Mouse (Mus musculus) midbrain, embryonic 11.5 days (tissue): ENCODE data around the gene Gdnf. TPM values are rescaled to one million over a fixed set of nuclear protein-coding genes. Genes with fewer than 3 reads are reported as not detected.

Source experiments
- ATAC-seq: fragments of 200-750 bp; cut with Nextera tagmentation; 2 replicates; pipeline ENCODE4 v1.8.0; 2017; ENCODE audit warnings: moderate TSS enrichment, moderate library complexity; ENCODE audit not compliant: low FRiP score
- DNase-seq: peaks from one replicate; pipeline ENCODE4 v3.0.0; 2015; ENCODE audit warnings: low spot score; ENCODE audit errors: missing footprints
- H3K27ac ChIP-seq: fragments of 300-500 bp; sonication (generic); 2 replicates; pipeline ENCODE4 v1.5.1; 2014; ENCODE audit warnings: low read depth, low read length
- H3K27me3 ChIP-seq: fragments of 300-500 bp; sonication (generic); 2 replicates; pipeline ENCODE4 v1.6.1; 2014; ENCODE audit warnings: mild to moderate bottlenecking, low read length, moderate library complexity, mixed read lengths; ENCODE audit not compliant: control insufficient read depth, insufficient read depth
- H3K36me3 ChIP-seq: fragments of 300-500 bp; sonication (generic); 2 replicates; pipeline ENCODE4 v1.6.1; 2014; ENCODE audit warnings: mild to moderate bottlenecking, low read length, moderate library complexity, mixed read lengths; ENCODE audit not compliant: control insufficient read depth, insufficient read depth
- H3K4me1 ChIP-seq: fragments of 300-500 bp; sonication (generic); 2 replicates; pipeline ENCODE4 v1.6.1; 2014; ENCODE audit warnings: low read length; ENCODE audit not compliant: control insufficient read depth, insufficient read depth
- H3K4me2 ChIP-seq: fragments of 300-500 bp; sonication (generic); 2 replicates; pipeline ENCODE4 v1.6.1; 2014; ENCODE audit warnings: mild to moderate bottlenecking, moderate library complexity
- H3K4me3 ChIP-seq: fragments of 300-500 bp; sonication (generic); 2 replicates; pipeline ENCODE4 v1.5.1; 2014; ENCODE audit warnings: low read depth, low read length
- H3K9ac ChIP-seq: fragments of 300-500 bp; sonication (generic); 2 replicates; pipeline ENCODE4 v1.6.1; 2014; ENCODE audit warnings: low read length
- H3K9me3 ChIP-seq: fragments of 300-500 bp; sonication (generic); 2 replicates; pipeline ENCODE4 v1.6.1; 2016; ENCODE audit warnings: low read length; ENCODE audit not compliant: control insufficient read depth
- WGBS: fragments of 180-500 bp; shearing (Covaris S2); extraction: QIAGEN DNeasy Blood & Tissue Kit; methylation state at CpG from one replicate; pipeline ENCODE4 v1.1.7; 2014; 5-methylcytosine and 5-hydroxymethylcytosine counted together
- polyA plus RNA-seq: library from polyadenylated mRNA; unstranded; fragments of >200 nt; fragmentation: Nextera tagmentation; extraction: Ambion mirVana; gene quantifications from 2 replicates; pipeline ENCODE4 v1.2.1, GENCODE M21; 2014

Gene Gdnf
- polyA plus RNA-seq, 1 experiment from 2014 or later: 0.46 TPM

GRCm38 (mm10) chr15:7841664-7842063 is 31.0 kb downstream of the Gdnf start:
- H3K9ac ChIP-seq: no peak overlapping the region
- DNase-seq (no peak), ATAC-seq (no peak)
- no peaks in the 10 kb centered on the region for H3K36me3 ChIP-seq
- 91% methylated on average over 1 of the region's 1 CpGs for WGBS
- H3K4me1 ChIP-seq: no peaks in the 10 kb centered on the region
- H3K27me3 ChIP-seq: no peaks in the 10 kb centered on the region
- no peak overlapping the region for H3K4me3 ChIP-seq
- no peaks in the 10 kb centered on the region for H3K9me3 ChIP-seq
- no peak overlapping the region for H3K4me2 ChIP-seq
- H3K27ac ChIP-seq: no peak overlapping the region

- Histone ChIP-seq H3K36me3 (no peaks in the 10 kb centered on the region), H3K4me2 (no peak overlapping the region), H3K27me3 (no peaks in the 10 kb centered on the region), H3K27ac (no peak overlapping the region), H3K4me3 (no peak overlapping the region), H3K9ac (no peak overlapping the region), H3K9me3 (no peaks in the 10 kb centered on the region), H3K4me1 (no peaks in the 10 kb centered on the region)
- DNase-seq (no peak), ATAC-seq (no peak)
- WGBS: 87% methylated on average over 4 of the region's 4 CpGs
Observed at GRCm38 (mm10) chr15:7842398-7842797, 31.8 kb downstream of the Gdnf start.

- Histone ChIP-seq H3K36me3 (no peaks in the 10 kb centered on the region), H3K9ac (no peak overlapping the region), H3K27me3 (no peaks in the 10 kb centered on the region), H3K4me2 (no peak overlapping the region), H3K4me3 (no peak overlapping the region), H3K27ac (no peak overlapping the region), H3K9me3 (no peaks in the 10 kb centered on the region), H3K4me1 (no peaks in the 10 kb centered on the region)
- WGBS: 91% methylated on average over 13 of the region's 13 CpGs
- ATAC-seq (no peak), DNase-seq (no peak)
Observed at GRCm38 (mm10) chr15:7857418-7857817, 46.8 kb downstream of the Gdnf start.

- ATAC-seq: no peak
- H3K4me1 ChIP-seq: no peaks in the 10 kb centered on the region
Observed at GRCm38 (mm10) chr15:7858841-7859240, 48.2 kb downstream of the Gdnf start.

GRCm38 (mm10) chr15:7862890-7863289 is 52.2 kb downstream of the Gdnf start:
- DNase-seq (no peak), ATAC-seq (no peak)
- Histone ChIP-seq H3K9me3 (no peaks in the 10 kb centered on the region), H3K4me2 (no peak overlapping the region), H3K9ac (no peak overlapping the region), H3K4me3 (no peak overlapping the region), H3K4me1 (no peaks in the 10 kb centered on the region), H3K27ac (no peak overlapping the region), H3K36me3 (no peaks in the 10 kb centered on the region), H3K27me3 (no peaks in the 10 kb centered on the region)
- WGBS: 90% methylated on average over 5 of the region's 5 CpGs

More at GRCm38 (mm10) chr15:7858841-7859240, 48.2 kb downstream of the Gdnf start:
- Histone ChIP-seq H3K36me3 (no peaks in the 10 kb centered on the region), H3K9me3 (no peaks in the 10 kb centered on the region), H3K4me3 (no peak overlapping the region), H3K4me2 (no peak overlapping the region), H3K27ac (no peak overlapping the region), H3K27me3 (no peaks in the 10 kb centered on the region), H3K9ac (no peak overlapping the region)
- no peak for DNase-seq
- WGBS: 89% methylated on average over 5 of the region's 5 CpGs

GRCm38 (mm10) chr15:7863328-7863727 is 52.7 kb downstream of the Gdnf start:
- 43% methylated on average over 5 of the region's 5 CpGs for WGBS
- no peaks in the 10 kb centered on the region for H3K27me3 ChIP-seq
- H3K4me2 ChIP-seq: no peak overlapping the region
- no peaks in the 10 kb centered on the region for H3K9me3 ChIP-seq
- ATAC-seq (no peak), DNase-seq (no peak)
- H3K4me1 ChIP-seq: no peaks in the 10 kb centered on the region
- H3K36me3 ChIP-seq: no peaks in the 10 kb centered on the region
- H3K27ac ChIP-seq: no peak overlapping the region
- no peak overlapping the region for H3K4me3 ChIP-seq
- no peak overlapping the region for H3K9ac ChIP-seq

- ATAC-seq: no peak
- Histone ChIP-seq H3K9me3 (no peaks in the 10 kb centered on the region), H3K27ac (no peak overlapping the region), H3K36me3 (no peaks in the 10 kb centered on the region), H3K4me1 (no peaks in the 10 kb centered on the region), H3K4me2 (no peak overlapping the region), H3K27me3 (no peaks in the 10 kb centered on the region), H3K9ac (no peak overlapping the region), H3K4me3 (no peak overlapping the region)
- 93% methylated on average over 3 of the region's 3 CpGs for WGBS
- DNase-seq: no peak
Observed at GRCm38 (mm10) chr15:7865305-7865704, 54.7 kb downstream of the Gdnf start.

- Histone ChIP-seq H3K4me2 (no peak overlapping the region), H3K27ac (no peak overlapping the region), H3K9ac (no peak overlapping the region), H3K27me3 (no peaks in the 10 kb centered on the region), H3K4me1 (peaks cover 1% of the 10 kb centered on the region; the same call in 1 of the 2 replicates), H3K36me3 (no peaks in the 10 kb centered on the region), H3K4me3 (no peak overlapping the region), H3K9me3 (no peaks in the 10 kb centered on the region)
- 60% methylated on average over 5 of the region's 5 CpGs for WGBS
- ATAC-seq (no peak), DNase-seq (peak; percentile 49)
Observed at GRCm38 (mm10) chr15:7872473-7872872, 61.8 kb downstream of the Gdnf start.

- Histone ChIP-seq H3K9me3 (no peaks in the 10 kb centered on the region), H3K4me1 (peaks cover 22% of the 10 kb centered on the region), H3K4me2 (no peak overlapping the region), H3K27me3 (no peaks in the 10 kb centered on the region), H3K9ac (no peak overlapping the region), H3K4me3 (no peak overlapping the region), H3K36me3 (no peaks in the 10 kb centered on the region), H3K27ac (no peak overlapping the region)
- no peak for ATAC-seq
- peak; percentile 47 for DNase-seq
- WGBS: 88% methylated on average over 6 of the region's 6 CpGs
Observed at GRCm38 (mm10) chr15:7875879-7876278, 65.2 kb downstream of the Gdnf start.
